Mouse (Mus musculus): ENCODE results near the gene Whamm.

Gene Whamm

DNA sequence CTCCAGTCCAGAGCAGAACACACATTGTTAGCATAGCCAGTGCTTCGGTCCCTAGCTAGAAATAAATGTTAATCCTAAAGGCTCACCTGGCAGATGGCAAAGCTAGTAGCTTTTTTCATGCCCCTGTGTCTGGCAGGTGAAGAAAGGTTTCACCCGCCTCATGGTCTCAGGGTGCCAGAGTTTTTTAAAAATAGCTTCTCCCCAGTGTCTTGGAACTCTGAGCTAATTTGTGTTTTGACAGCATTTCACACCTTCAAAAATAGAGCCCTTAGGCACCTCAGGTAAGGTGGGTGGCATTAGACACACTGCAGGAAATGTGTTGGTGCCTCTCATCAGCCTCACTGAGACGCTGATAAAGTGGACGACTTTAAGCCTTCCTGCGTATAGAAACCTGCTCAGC, 24.0 kb downstream of the Whamm start:
- DNase-seq (ENCODE audit: extremely low read depth, low read depth, low spot score): no peak

DNA sequence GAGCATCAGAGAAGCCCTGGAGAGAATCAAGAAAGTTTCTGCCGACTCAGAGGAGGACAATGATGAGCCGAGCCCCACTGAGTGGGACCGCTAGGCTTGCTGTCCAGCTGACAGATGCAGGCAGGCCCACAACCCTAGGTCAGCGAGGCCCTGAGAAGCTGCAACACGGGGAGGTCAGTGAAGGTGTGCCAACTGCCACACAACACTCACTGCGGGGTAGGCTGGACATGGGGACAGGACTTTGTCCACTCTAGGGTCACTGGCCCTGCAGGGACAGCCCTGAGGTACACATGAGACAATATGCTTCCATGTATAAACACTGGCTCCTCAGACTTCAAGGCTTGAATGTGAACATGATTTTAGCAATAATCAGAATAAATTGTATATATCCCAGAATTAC, 25.0 kb downstream of the Whamm start:
- DNase-seq (ENCODE audit: extremely low read depth, low read depth, low spot score): no peak

DNA sequence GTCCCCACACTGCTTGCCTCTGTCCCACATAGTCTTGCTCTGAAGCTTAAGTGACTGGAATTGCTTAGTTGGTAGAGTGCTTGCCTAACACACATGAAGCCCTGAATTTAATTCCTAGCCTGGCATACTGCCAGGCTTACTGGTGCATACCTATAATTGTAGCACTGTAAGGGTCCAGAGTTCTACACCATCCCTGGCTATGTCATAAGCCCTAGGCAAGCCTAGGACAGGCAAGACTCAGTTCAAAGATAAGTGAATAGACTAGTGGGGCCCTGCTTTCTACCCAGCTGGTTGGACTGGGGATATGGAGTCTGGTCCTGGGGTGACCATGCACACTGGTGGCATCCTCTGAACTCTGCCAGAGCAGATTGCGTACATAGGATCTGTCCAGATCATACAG, 26.6 kb downstream of the Whamm start:
- no peak for DNase-seq (ENCODE audit: extremely low read depth, low read depth, low spot score)

DNA sequence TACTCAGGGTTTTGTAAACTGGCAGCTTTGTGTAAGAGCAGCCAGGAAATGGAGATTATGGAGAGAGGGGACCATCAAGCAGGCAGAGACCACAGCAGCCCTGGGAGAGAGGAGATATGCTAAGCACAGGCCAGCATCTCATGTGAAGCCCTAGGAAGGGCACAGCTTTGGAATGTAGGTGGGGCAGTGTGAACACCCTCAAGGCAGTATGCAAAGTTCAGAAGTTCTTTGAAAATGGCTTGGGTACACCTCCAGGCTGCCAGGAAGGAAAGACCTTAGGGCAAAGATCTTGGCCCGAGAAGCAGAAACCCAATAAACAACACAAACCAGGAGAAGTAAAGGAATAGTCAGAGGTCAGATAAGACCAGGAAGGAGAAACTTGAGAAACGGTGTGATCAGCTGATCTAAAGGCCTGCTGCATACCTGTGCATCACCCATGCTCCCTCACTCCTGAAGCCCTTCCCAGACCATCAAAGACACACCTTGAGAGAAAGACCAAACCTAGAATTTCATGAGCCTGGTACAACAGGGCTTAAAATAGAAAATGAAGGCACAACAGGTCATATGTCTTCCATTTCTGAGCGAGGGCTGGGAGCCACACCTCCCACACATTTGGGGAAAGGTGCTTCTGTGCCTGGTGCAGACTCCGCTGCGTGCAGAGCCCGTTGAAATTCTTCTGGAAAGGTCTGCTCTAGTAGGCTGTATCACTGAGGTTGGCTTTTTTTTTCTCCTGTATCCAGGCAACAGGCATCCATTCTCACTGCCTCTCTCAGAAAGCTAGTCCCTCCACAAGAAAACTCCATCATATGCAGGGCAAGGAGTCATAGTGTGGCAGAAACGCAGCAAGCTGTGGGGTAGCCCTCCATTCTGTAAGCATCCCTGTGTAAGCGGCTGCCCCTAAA, 28.6 kb downstream of the Whamm start:
- no peak for DNase-seq (ENCODE audit: extremely low read depth, low read depth, low spot score)

DNA sequence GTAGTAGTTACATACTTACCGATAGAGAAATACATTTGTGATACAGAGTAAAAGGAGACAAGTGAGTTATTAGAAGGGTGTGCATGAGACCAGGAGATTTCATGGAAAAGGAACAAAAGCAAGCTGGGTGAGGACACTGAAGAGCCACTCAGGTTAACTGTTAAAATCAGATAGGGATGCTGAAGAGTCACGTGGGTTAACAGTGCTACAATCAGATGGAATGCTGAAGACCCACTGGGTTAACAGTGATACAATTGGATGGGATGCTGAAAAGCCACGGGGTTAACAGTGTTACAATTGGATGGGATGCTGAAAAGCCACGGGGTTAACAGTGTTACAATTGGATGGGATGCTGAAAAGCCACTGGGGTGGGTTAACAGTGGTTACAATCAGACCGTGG, 33.9 kb downstream of the Whamm start:
- DNase-seq (ENCODE audit: extremely low read depth, low read depth, low spot score): no peak

DNA sequence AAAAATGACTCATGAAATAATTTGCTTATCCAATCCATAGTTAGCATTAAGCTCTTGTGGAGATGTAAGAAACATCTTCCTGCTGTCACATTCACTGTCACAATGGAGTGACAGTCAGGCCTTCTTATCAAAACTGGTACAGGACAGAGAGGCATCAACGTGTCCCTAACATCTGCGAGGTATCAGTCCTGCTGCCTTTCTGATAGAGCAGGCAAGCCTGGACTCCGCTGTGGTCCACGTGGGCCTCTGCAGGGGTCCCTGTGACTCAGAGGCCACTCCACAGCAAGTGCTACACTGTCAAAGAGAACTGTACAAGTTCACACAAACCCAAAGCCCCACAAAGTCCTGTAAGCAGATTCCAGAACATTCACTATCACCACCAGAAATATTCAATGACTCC, 34.4 kb downstream of the Whamm start:
- no peak for DNase-seq (ENCODE audit: extremely low read depth, low read depth, low spot score)

DNA sequence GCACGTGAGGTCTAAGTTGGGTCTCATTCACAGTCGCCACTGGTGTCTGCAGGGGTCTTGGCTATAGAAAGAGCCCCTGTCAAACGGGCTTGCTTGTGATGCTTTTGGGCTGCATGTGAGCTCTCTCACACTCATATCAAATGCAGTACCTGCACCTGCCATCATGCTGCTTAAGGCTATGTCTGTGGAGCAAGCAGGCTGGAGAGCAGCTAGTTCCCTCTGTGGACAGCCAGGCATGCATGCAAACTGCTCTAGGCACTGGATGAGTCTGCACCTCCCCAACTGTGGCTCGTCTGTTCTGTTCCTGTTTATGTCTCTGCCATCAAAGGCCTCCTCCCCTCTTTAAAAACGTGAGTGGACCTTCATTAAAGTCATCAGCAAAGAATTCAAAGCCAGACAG, 35.4 kb downstream of the Whamm start:
- DNase-seq (ENCODE audit: extremely low read depth, low read depth, low spot score): no peak

DNA sequence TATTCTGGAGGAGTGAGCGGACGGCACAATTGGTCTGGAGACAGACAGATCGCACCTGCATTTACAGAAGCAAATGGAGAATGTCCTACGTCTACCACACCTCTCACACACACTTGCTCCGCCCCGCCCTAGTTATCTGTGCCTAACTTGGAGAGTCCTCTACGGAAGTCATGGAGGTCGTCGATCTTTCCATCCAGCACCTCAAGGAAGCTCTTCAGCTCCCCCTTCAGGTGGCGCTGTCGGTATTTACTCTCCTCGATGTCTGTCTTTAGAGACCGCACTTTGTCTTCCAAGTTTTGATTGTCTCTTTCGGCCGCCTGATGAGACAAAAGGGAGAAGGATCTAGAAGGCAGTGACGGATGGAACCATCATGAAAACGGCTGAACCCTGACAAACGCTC, 39.1 kb downstream of the Whamm start:
- no peak for DNase-seq (ENCODE audit: extremely low read depth, low read depth, low spot score)

DNA sequence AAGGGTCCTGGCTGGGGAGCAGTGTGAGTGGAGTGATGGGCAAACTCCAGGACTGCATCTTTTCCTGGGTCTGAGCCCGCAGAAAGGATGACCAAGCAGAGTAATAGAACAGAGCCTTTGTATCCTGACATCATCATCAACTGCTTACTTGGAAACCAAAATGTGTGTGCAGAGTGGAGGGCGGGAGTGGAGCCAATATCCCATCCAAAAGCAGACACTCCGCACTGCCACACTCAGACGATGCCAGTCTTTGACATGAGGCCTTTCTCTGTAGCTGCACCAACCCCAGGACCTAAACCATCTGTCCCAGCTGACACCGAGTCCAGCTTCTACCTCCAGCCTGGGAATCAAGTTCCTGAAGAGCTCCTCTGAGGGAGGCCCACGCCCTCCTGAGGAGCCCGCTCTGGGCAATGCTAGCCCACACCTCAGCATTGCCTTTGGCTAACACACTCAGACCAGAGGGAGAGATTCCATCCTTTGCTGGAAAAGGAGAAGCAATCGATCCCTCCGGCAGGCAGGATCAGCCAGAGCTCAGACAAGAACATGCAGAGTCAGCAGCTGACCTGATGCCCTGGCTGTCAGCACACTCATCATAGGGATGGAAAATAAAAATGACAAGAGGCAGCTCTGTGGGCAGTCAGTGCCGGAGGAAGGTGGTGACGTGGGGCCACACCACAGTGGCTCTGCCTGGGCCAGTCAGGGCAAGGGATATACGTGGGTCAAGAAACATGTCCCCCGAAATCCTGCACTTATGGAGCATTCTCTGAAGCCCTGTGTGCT, 42.0 kb downstream of the Whamm start:
- no peak for DNase-seq (ENCODE audit: extremely low read depth, low read depth, low spot score)

DNA sequence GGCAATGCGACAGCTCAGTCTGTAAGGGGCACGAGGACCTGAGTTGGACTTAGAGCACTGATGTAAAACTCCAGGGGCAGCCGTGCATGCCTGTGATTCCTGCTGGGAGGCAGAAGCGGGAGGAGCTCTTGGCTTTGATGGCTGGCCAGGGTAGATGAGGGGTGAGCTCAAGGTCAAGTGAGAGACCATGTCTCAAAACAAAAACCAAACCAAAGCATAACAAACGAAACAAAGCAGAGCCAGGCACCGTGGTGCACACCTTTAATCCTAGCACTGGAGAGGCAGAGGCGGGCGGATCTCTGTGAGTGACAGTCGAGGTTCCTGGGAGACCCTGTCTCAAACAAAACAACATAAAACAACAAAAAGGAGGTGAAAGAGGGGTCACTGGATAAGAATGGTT, 44.0 kb downstream of the Whamm start:
- DNase-seq (ENCODE audit: extremely low read depth, low read depth, low spot score): no peak

DNA sequence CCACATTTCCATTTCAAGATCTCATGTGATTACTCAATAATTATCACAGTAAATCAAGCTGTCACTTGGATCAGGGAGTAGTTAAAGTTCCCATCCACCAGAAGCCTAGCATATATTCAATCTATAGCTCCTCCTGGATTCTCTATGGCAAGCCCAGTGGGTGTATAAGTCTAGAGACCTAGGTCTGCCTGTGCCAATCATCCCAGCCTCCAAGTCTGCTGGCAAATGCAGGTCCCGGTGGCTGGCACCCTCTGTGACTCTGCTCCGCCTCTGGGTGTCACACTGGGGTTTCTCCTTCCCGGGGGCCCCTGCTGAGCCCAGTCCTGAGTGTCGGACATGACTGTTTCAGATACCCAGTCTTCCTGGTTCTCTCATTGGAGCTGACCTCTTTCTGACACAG, 51.7 kb downstream of the Whamm start:
- no peak for DNase-seq (ENCODE audit: extremely low read depth, low read depth, low spot score)

DNA sequence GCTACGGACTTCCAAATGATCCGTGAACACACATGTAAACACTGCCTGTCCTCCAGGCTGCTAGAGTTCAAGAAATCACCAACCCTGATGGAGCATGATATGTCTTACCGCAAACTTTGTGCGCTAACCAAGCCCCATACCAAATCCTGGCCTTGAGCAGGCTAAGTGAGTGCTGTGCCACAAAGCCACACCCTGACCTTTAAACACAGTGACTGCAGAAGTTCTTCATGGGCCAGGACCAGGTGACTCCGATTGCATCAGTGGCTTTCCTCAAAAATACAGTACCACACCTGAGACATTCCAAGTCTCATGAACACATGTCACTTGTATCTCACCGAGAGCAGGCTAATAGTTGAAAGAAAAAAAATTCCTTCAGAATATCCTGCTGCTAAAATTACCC, 52.7 kb downstream of the Whamm start:
- DNase-seq (ENCODE audit: extremely low read depth, low read depth, low spot score): no peak

DNA sequence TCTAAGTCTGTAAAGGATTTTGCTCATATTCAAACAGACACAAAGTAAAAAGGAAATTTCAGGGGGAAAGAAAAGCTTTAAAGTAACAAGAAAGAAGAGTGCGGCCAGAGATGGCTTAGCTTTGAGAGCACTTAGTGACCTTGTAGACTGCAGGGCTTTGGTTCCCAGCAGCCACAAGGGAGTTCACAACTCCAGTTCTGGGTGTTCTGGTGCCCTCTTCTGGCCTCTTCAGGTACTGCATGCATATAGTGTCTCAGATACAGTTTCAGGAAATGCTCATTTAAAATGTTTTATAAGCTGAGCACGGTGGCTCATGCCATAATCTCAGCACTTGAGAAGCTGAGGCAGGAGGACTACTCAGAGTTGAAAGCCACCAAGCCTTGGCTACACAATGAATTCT, 55.4 kb downstream of the Whamm start:
- no peak for DNase-seq (ENCODE audit: extremely low read depth, low read depth, low spot score)

DNA sequence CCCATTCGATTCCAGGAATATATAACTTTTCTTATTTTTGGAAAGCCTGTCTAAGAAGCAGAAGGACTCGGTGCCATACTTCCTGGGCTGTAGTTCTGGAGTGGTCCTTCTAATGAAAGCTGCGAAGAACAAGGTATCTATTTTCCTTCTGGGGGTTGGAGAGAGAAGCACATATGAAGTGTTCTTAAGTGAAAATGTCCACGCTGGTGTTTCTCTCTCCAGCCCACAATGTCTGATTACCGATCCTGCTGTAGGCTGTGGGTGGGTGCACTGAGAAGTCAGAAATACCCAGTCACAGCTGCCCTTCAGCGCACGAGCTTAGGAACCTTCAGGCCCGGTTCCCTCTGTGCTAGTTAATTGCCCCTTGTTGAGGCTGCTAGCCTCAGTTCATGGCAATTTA, 60.2 kb downstream of the Whamm start:
- DNase-seq (ENCODE audit: extremely low read depth, low read depth, low spot score): no peak

DNA sequence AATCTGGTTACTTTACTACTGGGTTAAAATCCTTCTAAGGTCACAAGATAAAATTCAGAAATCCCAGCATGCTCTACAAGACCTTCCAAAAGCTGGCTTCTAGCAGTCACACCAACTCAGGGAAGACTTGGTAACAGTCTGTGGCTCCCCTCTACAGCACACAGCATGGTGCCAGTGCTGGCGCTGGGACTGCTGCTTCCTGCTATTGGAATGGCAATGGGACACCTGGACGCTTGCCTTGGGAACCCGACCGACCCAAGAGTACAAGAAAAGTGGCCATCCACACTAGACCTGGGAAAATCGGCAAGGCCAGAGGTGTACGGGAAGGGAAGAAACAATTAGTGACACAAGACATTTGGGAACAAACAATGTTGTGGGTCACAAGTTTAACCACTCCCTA, 61.5 kb downstream of the Whamm start:
- DNase-seq (ENCODE audit: extremely low read depth, low read depth, low spot score): no peak

DNA sequence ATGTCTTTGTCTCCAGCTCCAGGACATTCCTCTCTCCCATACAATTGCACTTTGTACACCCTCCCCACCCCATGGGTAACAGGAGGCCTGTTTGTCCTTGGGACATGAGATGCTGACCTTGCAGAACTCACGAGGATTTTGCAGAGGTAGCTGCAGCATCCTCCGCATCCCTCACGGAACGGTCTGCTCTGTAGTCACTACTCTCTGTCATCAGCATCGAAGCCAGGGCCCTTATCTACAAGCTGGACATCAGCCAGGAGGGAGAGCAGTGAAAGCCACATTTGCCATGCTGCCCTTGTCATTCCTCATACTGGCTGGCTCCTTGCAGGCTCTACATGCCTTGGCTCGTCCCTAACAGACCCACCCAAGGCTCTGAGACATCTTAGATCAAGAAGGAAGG, 70.0 kb downstream of the Whamm start:
- DNase-seq (ENCODE audit: extremely low read depth, low read depth, low spot score): no peak

DNA sequence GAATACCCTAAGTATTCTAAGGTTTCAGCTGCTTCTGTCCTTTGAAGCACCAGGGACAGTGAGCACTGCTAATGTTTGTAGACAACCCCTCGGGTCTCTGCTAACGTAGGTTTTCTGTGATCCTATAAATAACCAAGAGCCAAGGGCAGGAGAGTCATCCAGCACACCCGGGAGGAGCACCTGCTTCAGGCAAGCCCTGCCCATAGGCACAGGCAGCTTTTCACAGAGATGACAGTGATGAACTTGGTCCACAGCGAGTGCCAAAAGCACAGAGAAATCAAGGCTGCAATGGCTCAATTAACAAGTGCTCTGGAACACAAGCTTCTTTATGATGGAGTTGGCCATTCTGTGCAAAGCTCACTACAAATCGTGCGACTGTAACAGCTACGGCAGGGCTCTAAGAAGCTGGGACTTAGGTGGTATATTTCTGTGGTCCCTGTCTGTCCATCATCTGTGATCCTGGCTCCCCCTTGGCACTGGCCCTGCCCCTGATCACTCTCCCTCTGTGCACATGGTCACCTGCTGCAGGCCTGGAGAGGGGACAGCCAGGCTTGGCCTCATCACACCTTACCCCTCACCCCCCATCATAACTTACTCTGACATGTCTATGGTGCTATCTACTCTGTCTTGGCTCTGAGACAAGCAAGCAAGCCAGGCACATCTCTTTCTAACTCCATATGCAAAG, 73.6 kb downstream of the Whamm start:
- no peak for DNase-seq (ENCODE audit: extremely low read depth, low read depth, low spot score)
